In the genomic region with DNA sequence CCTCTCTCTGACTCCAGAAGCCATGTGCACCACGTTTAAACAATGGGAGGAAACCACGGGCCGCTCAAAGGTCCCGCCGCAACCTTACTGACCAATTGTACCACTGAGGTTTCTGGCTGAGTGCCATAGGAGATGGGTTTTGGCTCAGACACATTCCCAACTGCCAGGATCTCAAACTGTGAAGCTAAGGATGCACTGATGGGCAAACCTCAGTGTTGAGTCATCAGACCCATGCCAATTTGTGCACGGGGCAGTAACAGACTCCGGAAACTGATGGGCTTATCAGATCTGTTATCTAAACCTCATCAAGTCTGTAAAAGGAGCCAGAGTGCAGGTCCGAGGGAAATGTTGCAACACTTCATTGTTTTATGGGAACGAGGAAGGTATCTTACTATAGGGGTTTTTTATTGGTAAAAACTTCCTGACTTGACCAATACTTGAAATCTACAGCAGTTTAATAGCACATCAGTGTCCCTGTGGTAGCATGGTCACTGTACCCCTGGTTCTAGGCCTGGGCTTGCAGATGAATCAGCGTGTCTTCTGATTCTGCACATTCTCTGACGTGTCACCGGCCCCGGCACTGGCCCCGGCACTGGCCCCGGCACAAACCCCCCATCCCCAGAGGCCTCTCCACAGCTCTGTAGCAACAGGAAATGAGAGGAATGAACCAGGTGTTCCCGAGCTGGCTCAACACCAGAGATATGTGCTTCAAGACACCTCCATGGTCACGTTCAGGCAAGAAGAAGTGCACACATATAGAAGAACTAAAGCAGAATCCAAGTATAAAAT, we compare ENCODE assay signal across 8 mouse cellular contexts. TPM values are rescaled to one million over a fixed set of nuclear protein-coding genes. Genes with fewer than 3 reads are reported as not detected.
DNase-seq lines count a peak whose midpoint lies in the region; ATAC-seq and TF ChIP-seq lines count a peak whose summit lies in the region.

No protein-coding gene starts in this region.

- H3K9ac ChIP-seq in liver, adult 2 months (ENCODE audit: low read depth, low read length) = no peak overlapping the region
- no peak overlapping the region for H3K9ac ChIP-seq in stomach, embryonic 15.5 days
- no peak overlapping the region for H3K9ac ChIP-seq in midbrain, embryonic 16.5 days (ENCODE audit: low read depth, low read length)
- H3K9ac ChIP-seq in forebrain, embryonic 15.5 days (replicated peaks) = no peak overlapping the region

- H3K36me3 ChIP-seq in liver, adult 2 months (ENCODE audit: control insufficient read depth, insufficient read depth, low read length) = peaks cover 4% of the 10 kb centered on the region; the same call in 1 of the 2 replicates
- H3K36me3 ChIP-seq in heart, embryonic 10.5 days = 0 out of 2 replicates have a peak, but pooled peaks cover under 1% of the 10 kb centered on the region
- H3K36me3 ChIP-seq in stomach, embryonic 15.5 days = 0 out of 2 replicates have a peak, but pooled peaks cover 4% of the 10 kb centered on the region
- no peaks in the 10 kb centered on the region for H3K36me3 ChIP-seq in midbrain, embryonic 16.5 days (ENCODE audit: control insufficient read depth, insufficient read depth, low read length)
- H3K36me3 ChIP-seq in forebrain, embryonic 15.5 days = no peaks in the 10 kb centered on the region

- H3K27ac ChIP-seq in liver, adult 2 months (replicated peaks; ENCODE audit: insufficient read depth, low read depth, low read length) = no peak overlapping the region
- H3K27ac ChIP-seq in heart, embryonic 10.5 days = peak overlapping the region; percentile 72
- peak overlapping the region; percentile 36; the same call in 1 of the 2 replicates for H3K27ac ChIP-seq in stomach, embryonic 15.5 days
- no peak overlapping the region for H3K27ac ChIP-seq in midbrain, embryonic 16.5 days (ENCODE audit: low read length)
- no peak overlapping the region for H3K27ac ChIP-seq in forebrain, embryonic 15.5 days (replicated peaks)

- no peak overlapping the region for H3K4me3 ChIP-seq in liver, adult 2 months (ENCODE audit: insufficient read depth, low read depth, low read length)
- H3K4me3 ChIP-seq in heart, embryonic 10.5 days = no peak overlapping the region
- no peak overlapping the region for H3K4me3 ChIP-seq in stomach, embryonic 15.5 days (replicated peaks)
- H3K4me3 ChIP-seq in midbrain, embryonic 16.5 days (ENCODE audit: low read depth, low read length) = no peak overlapping the region
- H3K4me3 ChIP-seq in forebrain, embryonic 15.5 days = no peak overlapping the region

- no peak overlapping the region for H3K4me2 ChIP-seq in stomach, embryonic 15.5 days
- no peak overlapping the region for H3K4me2 ChIP-seq in midbrain, embryonic 16.5 days (ENCODE audit: low read length)
- H3K4me2 ChIP-seq in forebrain, embryonic 15.5 days (replicated peaks) = no peak overlapping the region

- H3K4me1 ChIP-seq in liver, adult 2 months (ENCODE audit: control insufficient read depth, insufficient read depth, low read length) = peaks cover 6% of the 10 kb centered on the region
- peaks cover 39% of the 10 kb centered on the region for H3K4me1 ChIP-seq in heart, embryonic 10.5 days
- peaks cover 35% of the 10 kb centered on the region for H3K4me1 ChIP-seq in stomach, embryonic 15.5 days
- peaks cover 15% of the 10 kb centered on the region for H3K4me1 ChIP-seq in midbrain, embryonic 16.5 days (ENCODE audit: control insufficient read depth, insufficient read depth, low read length)
- peaks cover 35% of the 10 kb centered on the region for H3K4me1 ChIP-seq in forebrain, embryonic 15.5 days

- no peak for ATAC-seq in stomach, embryonic 15.5 days (ENCODE audit: insufficient read depth, low FRiP score, low read depth)
- no peak for ATAC-seq in midbrain, embryonic 16.5 days
- no peak for ATAC-seq in forebrain, embryonic 15.5 days (replicated peaks)

- H3K27me3 ChIP-seq in liver, adult 2 months (ENCODE audit: control insufficient read depth, insufficient read depth, low read length) = no peaks in the 10 kb centered on the region
- H3K27me3 ChIP-seq in heart, embryonic 10.5 days (ENCODE audit: insufficient read depth, poor library complexity, severe bottlenecking) = no peaks in the 10 kb centered on the region
- H3K27me3 ChIP-seq in stomach, embryonic 15.5 days (replicated peaks) = no peaks in the 10 kb centered on the region
- H3K27me3 ChIP-seq in midbrain, embryonic 16.5 days (ENCODE audit: control insufficient read depth, insufficient read depth, low read depth, low read length) = no peaks in the 10 kb centered on the region; the same call in 1 of the 2 replicates
- no peaks in the 10 kb centered on the region for H3K27me3 ChIP-seq in forebrain, embryonic 15.5 days

- DNase-seq in liver, adult 2 months (ENCODE audit: extremely low read depth, low read depth, low spot score) = peak; percentile 63
- DNase-seq in liver = no peak
- DNase-seq in heart, embryonic 10.5 days (ENCODE audit: low spot score) = no peak
- DNase-seq in kidney, postnatal 10 days = peak; percentile 76
- no peak for DNase-seq in ovary, postnatal 36 days (ENCODE audit: low spot score)

- 49% methylated on average over 17 of the region's 17 CpGs for WGBS in liver, adult 2 months
- 54% methylated on average over 17 of the region's 17 CpGs for WGBS in heart, embryonic 10.5 days
- 61% methylated on average over 17 of the region's 17 CpGs for WGBS in stomach, embryonic 15.5 days
- 84% methylated on average over 17 of the region's 17 CpGs for WGBS in midbrain, embryonic 16.5 days
- WGBS in forebrain, embryonic 15.5 days = 79% methylated on average over 17 of the region's 17 CpGs

- no peak for TF ChIP-seq CTCF in liver, adult 2 months (IDR thresholded peaks at IDR 0.05; ENCODE audit: low read depth, low read length)

- no peaks in the 10 kb centered on the region for H3K9me3 ChIP-seq in heart, embryonic 10.5 days
- H3K9me3 ChIP-seq in stomach, embryonic 15.5 days = no peaks in the 10 kb centered on the region
- H3K9me3 ChIP-seq in midbrain, embryonic 16.5 days (replicated peaks; ENCODE audit: control insufficient read depth, low read length, poor library complexity, severe bottlenecking) = no peaks in the 10 kb centered on the region
- no peaks in the 10 kb centered on the region for H3K9me3 ChIP-seq in forebrain, embryonic 15.5 days

- no peak for TF ChIP-seq POLR2A in liver, adult 2 months (IDR thresholded peaks at IDR 0.05; ENCODE audit: extremely low read depth, insufficient read depth, low read length)

- H3K79me2 ChIP-seq in liver, adult 2 months (ENCODE audit: control insufficient read depth, insufficient read depth, low read length) = peaks cover 3% of the 10 kb centered on the region; the same call in 1 of the 2 replicates

RNA-seq across cellular contexts. Expression of a gene that starts 15.7 kb away (rescaled TPM):
- total RNA-seq in liver, adult 2 months (2014; rRNA removed) = 7.9 and 8.4 TPM in 2 replicates
- polyA plus RNA-seq in liver, adult 2 months (2012; rRNA removed) = 11.0 and 13.1 TPM in 2 replicates
- 5.4 and 6.1 TPM in 2 replicates for polyA plus RNA-seq in heart, embryonic 10.5 days (2016; fragmentation: Nextera tagmentation; extraction: Ambion mirVana)
- 52.5 and 53.4 TPM in 2 replicates for polyA plus RNA-seq in stomach, embryonic 15.5 days (2015; fragmentation: Nextera tagmentation; extraction: Ambion mirVana)
- polyA plus RNA-seq in midbrain, embryonic 16.5 days (2015; fragmentation: Nextera tagmentation; extraction: Ambion mirVana) = 3.4 and 5.7 TPM in 2 replicates
- 7.1 and 7.7 TPM in 2 replicates for polyA plus RNA-seq in forebrain, embryonic 15.5 days (2015; fragmentation: Nextera tagmentation; extraction: Ambion mirVana)

Comparison
In these comparisons a context has a peak if more than half of its experiments do, and no peak if none do; other contexts are left out.
1. DNase-seq: peak in liver, adult 2 months (single experiment) and kidney, postnatal 10 days (single experiment); none in liver (single experiment), heart, embryonic 10.5 days (single experiment) and ovary, postnatal 36 days (single experiment).
2. H3K27ac ChIP-seq: peak in heart, embryonic 10.5 days (single experiment) and stomach, embryonic 15.5 days (single experiment); none in liver, adult 2 months (single experiment), midbrain, embryonic 16.5 days (single experiment) and forebrain, embryonic 15.5 days (single experiment).